In the genomic region with DNA sequence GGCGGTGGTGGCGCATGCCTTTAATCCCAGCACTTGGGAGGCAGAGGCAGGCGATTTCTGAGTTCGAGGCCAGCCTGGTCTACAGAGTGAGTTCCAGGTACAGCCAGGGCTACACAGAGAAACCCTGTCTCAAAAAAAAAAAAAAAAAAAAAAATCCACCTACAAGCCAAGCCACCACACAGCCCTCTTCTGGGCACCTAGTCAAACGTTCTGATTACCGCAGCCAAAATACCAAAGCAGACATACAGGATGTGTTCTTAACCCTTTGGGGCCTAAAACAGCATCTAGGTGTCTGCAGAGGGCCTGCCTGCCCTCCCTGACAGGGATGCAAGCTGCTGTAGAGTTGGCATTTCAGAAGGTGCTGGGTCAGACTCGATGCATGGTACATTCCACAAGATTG, we compare ENCODE assay signal across 15 mouse cellular contexts.
"Had no signal": no experiment of that assay in that cellular context is flagged by ENCODE, and none has a peak within 500 bp of the region (broad histone marks: within the 10 kb centered on the region; RNA-seq: fewer than 3 reads in every experiment).

No protein-coding gene starts in this region.

- H3K27me3 ChIP-seq: lung, embryonic 15.5 days; midbrain, embryonic 13.5 days; midbrain, embryonic 15.5 days; neural tube, embryonic 12.5 days; stomach, embryonic 15.5 days had no signal

- DNase-seq: lung, adult 2 months; lung, postnatal 14 days; lung, postnatal 36 days; right cerebral cortex, postnatal 14 days; thymus, adult 2 months; thymus, postnatal 25 days; thymus, postnatal 4 days had no signal

- H3K4me1 ChIP-seq: lung, embryonic 15.5 days; midbrain, embryonic 13.5 days; neural tube, embryonic 12.5 days; stomach, embryonic 15.5 days had no signal

- H3K27ac ChIP-seq: lung, embryonic 15.5 days; macrophage; midbrain, embryonic 13.5 days; midbrain, embryonic 15.5 days; neural tube, embryonic 12.5 days; stomach, embryonic 15.5 days; stomach, postnatal 0 days had no signal

- H3K4me3 ChIP-seq: lung, embryonic 15.5 days; megakaryocyte, embryonic 14.5 days; midbrain, embryonic 13.5 days; midbrain, embryonic 15.5 days; neural tube, embryonic 12.5 days; stomach, embryonic 15.5 days had no signal

- H3K9me3 ChIP-seq: lung, embryonic 15.5 days; midbrain, embryonic 13.5 days; midbrain, embryonic 15.5 days; neural tube, embryonic 12.5 days; stomach, embryonic 15.5 days had no signal

- H3K9ac ChIP-seq: lung, embryonic 15.5 days; midbrain, embryonic 13.5 days; midbrain, embryonic 15.5 days; neural tube, embryonic 12.5 days; stomach, embryonic 15.5 days had no signal
